Mouse (Mus musculus): ENCODE results near the gene Tecr. TPM values are rescaled to one million over a fixed set of nuclear protein-coding genes. Genes with fewer than 3 reads are reported as not detected.

The Tecr gene
- polyA plus RNA-seq, 1 experiment from 2014 or later: 509 TPM

- Histone ChIP-seq H3K9me3 (ENCODE audit: control insufficient read depth, low read length) (no peaks in the 10 kb centered on the region), H3K9ac (ENCODE audit: low read length) (no peak overlapping the region), H3K27ac (ENCODE audit: low read length) (no peak overlapping the region), H3K27me3 (ENCODE audit: control insufficient read depth, insufficient read depth, low read depth, low read length) (no peaks in the 10 kb centered on the region), H3K4me3 (ENCODE audit: low read length) (no peak overlapping the region), H3K4me1 (replicated peaks; ENCODE audit: control insufficient read depth, insufficient read depth, low read length) (peaks cover 11% of the 10 kb centered on the region), H3K4me2 (ENCODE audit: low read depth, low read length) (no peak overlapping the region), H3K36me3 (ENCODE audit: control insufficient read depth, insufficient read depth, low read length) (no peaks in the 10 kb centered on the region)
- no peak for ATAC-seq (ENCODE audit: low read depth)
- 76% methylated on average over 7 of the region's 7 CpGs for WGBS
These were observed 17.2 kb downstream of the Tecr start for GRCm38 (mm10) chr8:83590488-83591023.

GRCm38 (mm10) chr8:83588886-83589285, 18.9 kb downstream of the Tecr start:
- WGBS: 89% methylated on average over 5 of the region's 5 CpGs
- no peak overlapping the region for H3K9ac ChIP-seq (ENCODE audit: low read length)
- peaks cover 11% of the 10 kb centered on the region for H3K4me1 ChIP-seq (replicated peaks; ENCODE audit: control insufficient read depth, insufficient read depth, low read length)
- peaks cover 2% of the 10 kb centered on the region; the same call in 1 of the 2 replicates for H3K36me3 ChIP-seq (ENCODE audit: control insufficient read depth, insufficient read depth, low read length)
- ATAC-seq (ENCODE audit: low read depth): no peak
- H3K9me3 ChIP-seq (ENCODE audit: control insufficient read depth, low read length): no peaks in the 10 kb centered on the region
- no peaks in the 10 kb centered on the region for H3K27me3 ChIP-seq (ENCODE audit: control insufficient read depth, insufficient read depth, low read depth, low read length)
- H3K27ac ChIP-seq (ENCODE audit: low read length): no peak overlapping the region
- H3K4me3 ChIP-seq (ENCODE audit: low read length): no peak overlapping the region
- H3K4me2 ChIP-seq (ENCODE audit: low read depth, low read length): no peak overlapping the region

GRCm38 (mm10) chr8:83587644-83588043, 20.1 kb downstream of the Tecr start:
- Histone ChIP-seq H3K4me2 (ENCODE audit: low read depth, low read length) (no peak overlapping the region), H3K27ac (ENCODE audit: low read length) (no peak overlapping the region), H3K4me3 (ENCODE audit: low read length) (no peak overlapping the region), H3K9ac (ENCODE audit: low read length) (no peak overlapping the region), H3K9me3 (ENCODE audit: control insufficient read depth, low read length) (no peaks in the 10 kb centered on the region), H3K36me3 (ENCODE audit: control insufficient read depth, insufficient read depth, low read length) (peaks cover 5% of the 10 kb centered on the region; the same call in 1 of the 2 replicates), H3K27me3 (ENCODE audit: control insufficient read depth, insufficient read depth, low read depth, low read length) (no peaks in the 10 kb centered on the region), H3K4me1 (replicated peaks; ENCODE audit: control insufficient read depth, insufficient read depth, low read length) (peaks cover 7% of the 10 kb centered on the region)
- no peak for ATAC-seq (ENCODE audit: low read depth)
- WGBS: 52% methylated on average over 6 of the region's 6 CpGs

GRCm38 (mm10) chr8:83585333-83585732, 22.4 kb downstream of the Tecr start:
- H3K4me3 ChIP-seq (ENCODE audit: low read length): no peak overlapping the region
- peaks cover 3% of the 10 kb centered on the region; the same call in 1 of the 2 replicates for H3K4me1 ChIP-seq (replicated peaks; ENCODE audit: control insufficient read depth, insufficient read depth, low read length)
- no peaks in the 10 kb centered on the region for H3K27me3 ChIP-seq (ENCODE audit: control insufficient read depth, insufficient read depth, low read depth, low read length)
- peaks cover 5% of the 10 kb centered on the region for H3K36me3 ChIP-seq (ENCODE audit: control insufficient read depth, insufficient read depth, low read length)
- WGBS: 81% methylated on average over 3 of the region's 3 CpGs
- no peak overlapping the region for H3K9ac ChIP-seq (ENCODE audit: low read length)
- H3K9me3 ChIP-seq (ENCODE audit: control insufficient read depth, low read length): no peaks in the 10 kb centered on the region
- H3K27ac ChIP-seq (ENCODE audit: low read length): no peak overlapping the region
- no peak for ATAC-seq (ENCODE audit: low read depth)
- H3K4me2 ChIP-seq (ENCODE audit: low read depth, low read length): no peak overlapping the region

GRCm38 (mm10) chr8:83584771-83585170, 23.0 kb downstream of the Tecr start:
- Histone ChIP-seq H3K27ac (ENCODE audit: low read length) (no peak overlapping the region), H3K27me3 (ENCODE audit: control insufficient read depth, insufficient read depth, low read depth, low read length) (no peaks in the 10 kb centered on the region), H3K36me3 (ENCODE audit: control insufficient read depth, insufficient read depth, low read length) (peaks cover 5% of the 10 kb centered on the region), H3K9me3 (ENCODE audit: control insufficient read depth, low read length) (no peaks in the 10 kb centered on the region), H3K4me1 (replicated peaks; ENCODE audit: control insufficient read depth, insufficient read depth, low read length) (peaks cover 3% of the 10 kb centered on the region; the same call in 1 of the 2 replicates), H3K4me2 (ENCODE audit: low read depth, low read length) (no peak overlapping the region), H3K4me3 (ENCODE audit: low read length) (no peak overlapping the region), H3K9ac (ENCODE audit: low read length) (no peak overlapping the region)
- 85% methylated on average over 1 of the region's 1 CpGs for WGBS
- ATAC-seq (ENCODE audit: low read depth): no peak

GRCm38 (mm10) chr8:83583236-83583635, 24.5 kb downstream of the Tecr start:
- Histone ChIP-seq H3K4me2 (ENCODE audit: low read depth, low read length) (no peak overlapping the region), H3K27me3 (ENCODE audit: control insufficient read depth, insufficient read depth, low read depth, low read length) (no peaks in the 10 kb centered on the region), H3K4me3 (ENCODE audit: low read length) (no peak overlapping the region), H3K9ac (ENCODE audit: low read length) (no peak overlapping the region), H3K4me1 (replicated peaks; ENCODE audit: control insufficient read depth, insufficient read depth, low read length) (peaks cover 14% of the 10 kb centered on the region), H3K36me3 (ENCODE audit: control insufficient read depth, insufficient read depth, low read length) (peaks cover 5% of the 10 kb centered on the region), H3K9me3 (ENCODE audit: control insufficient read depth, low read length) (no peaks in the 10 kb centered on the region), H3K27ac (ENCODE audit: low read length) (no peak overlapping the region)
- WGBS: 72% methylated on average over 15 of the region's 15 CpGs
- ATAC-seq (ENCODE audit: low read depth): no peak

GRCm38 (mm10) chr8:83582226-83582625, 25.5 kb downstream of the Tecr start:
- no peaks in the 10 kb centered on the region for H3K27me3 ChIP-seq (ENCODE audit: control insufficient read depth, insufficient read depth, low read depth, low read length)
- H3K9me3 ChIP-seq (ENCODE audit: control insufficient read depth, low read length): no peaks in the 10 kb centered on the region
- H3K4me3 ChIP-seq (ENCODE audit: low read length): no peak overlapping the region
- ATAC-seq (ENCODE audit: low read depth): no peak
- peaks cover 5% of the 10 kb centered on the region for H3K36me3 ChIP-seq (ENCODE audit: control insufficient read depth, insufficient read depth, low read length)
- H3K9ac ChIP-seq (ENCODE audit: low read length): no peak overlapping the region
- H3K4me1 ChIP-seq (replicated peaks; ENCODE audit: control insufficient read depth, insufficient read depth, low read length): peaks cover 21% of the 10 kb centered on the region
- H3K27ac ChIP-seq (ENCODE audit: low read length): no peak overlapping the region
- no peak overlapping the region for H3K4me2 ChIP-seq (ENCODE audit: low read depth, low read length)
- 73% methylated on average over 8 of the region's 8 CpGs for WGBS

GRCm38 (mm10) chr8:83580826-83581225, 26.9 kb downstream of the Tecr start:
- peaks cover 5% of the 10 kb centered on the region for H3K36me3 ChIP-seq (ENCODE audit: control insufficient read depth, insufficient read depth, low read length)
- peaks cover 31% of the 10 kb centered on the region for H3K4me1 ChIP-seq (replicated peaks; ENCODE audit: control insufficient read depth, insufficient read depth, low read length)
- H3K27me3 ChIP-seq (ENCODE audit: control insufficient read depth, insufficient read depth, low read depth, low read length): no peaks in the 10 kb centered on the region
- no peak overlapping the region for H3K4me2 ChIP-seq (ENCODE audit: low read depth, low read length)
- no peak overlapping the region for H3K9ac ChIP-seq (ENCODE audit: low read length)
- H3K9me3 ChIP-seq (ENCODE audit: control insufficient read depth, low read length): no peaks in the 10 kb centered on the region
- WGBS: 83% methylated on average over 8 of the region's 8 CpGs
- no peak overlapping the region; the same call in 1 of the 2 replicates for H3K27ac ChIP-seq (ENCODE audit: low read length)
- no peak for ATAC-seq (ENCODE audit: low read depth)
- H3K4me3 ChIP-seq (ENCODE audit: low read length): no peak overlapping the region

- peaks cover 43% of the 10 kb centered on the region for H3K4me1 ChIP-seq (replicated peaks; ENCODE audit: control insufficient read depth, insufficient read depth, low read length)
- no peak overlapping the region for H3K4me2 ChIP-seq (ENCODE audit: low read depth, low read length)
- ATAC-seq (ENCODE audit: low read depth): no peak
- H3K9ac ChIP-seq (ENCODE audit: low read length): no peak overlapping the region
- H3K4me3 ChIP-seq (ENCODE audit: low read length): no peak overlapping the region
- H3K36me3 ChIP-seq (ENCODE audit: control insufficient read depth, insufficient read depth, low read length): peaks cover 5% of the 10 kb centered on the region
- no peak overlapping the region for H3K27ac ChIP-seq (ENCODE audit: low read length)
- no peaks in the 10 kb centered on the region for H3K9me3 ChIP-seq (ENCODE audit: control insufficient read depth, low read length)
- 82% methylated on average over 8 of the region's 8 CpGs for WGBS
- no peaks in the 10 kb centered on the region for H3K27me3 ChIP-seq (ENCODE audit: control insufficient read depth, insufficient read depth, low read depth, low read length)
These were observed 28.1 kb downstream of the Tecr start for GRCm38 (mm10) chr8:83579676-83580075.
